Mouse (Mus musculus) layer of hippocampus, adult 18-20 months (tissue): ENCODE data around the gene Prrc2c. TPM values are rescaled to one million over a fixed set of nuclear protein-coding genes. Genes with fewer than 3 reads are reported as not detected.
A peak's percentile ranks its signal among the peaks of the same experiment; 100 is the strongest.
"Not testable (repeated sequence)": the region's sequence is repeated elsewhere in the genome, so short reads cannot be mapped to it uniquely, and the experiment has no call there.

Source experiments
- DNase-seq, 2 experiments: peaks; one replicate each; pipeline ENCODE4 v3.0.0; 2022; ENCODE audit warnings: low spot score in 2 of 2
- long read RNA-seq: library from polyadenylated mRNA; stranded (forward); transcript quantifications from one replicate; pipeline ENCODE4 v2.0.0, GENCODE M21; 2021
- total RNA-seq, 2 experiments: library from RNA; stranded (reverse); gene quantifications; 2 replicates each; pipeline ENCODE4 v1.2.3; 2021

Gene Prrc2c
- 100 to 1,000 TPM; 184 to 186 TPM for total RNA-seq
- long read RNA-seq, partial matches to known transcripts = 3 of 39 reads
- long read RNA-seq, other reads (novel, unspliced or antisense) = 35 of 39 reads

DNA sequence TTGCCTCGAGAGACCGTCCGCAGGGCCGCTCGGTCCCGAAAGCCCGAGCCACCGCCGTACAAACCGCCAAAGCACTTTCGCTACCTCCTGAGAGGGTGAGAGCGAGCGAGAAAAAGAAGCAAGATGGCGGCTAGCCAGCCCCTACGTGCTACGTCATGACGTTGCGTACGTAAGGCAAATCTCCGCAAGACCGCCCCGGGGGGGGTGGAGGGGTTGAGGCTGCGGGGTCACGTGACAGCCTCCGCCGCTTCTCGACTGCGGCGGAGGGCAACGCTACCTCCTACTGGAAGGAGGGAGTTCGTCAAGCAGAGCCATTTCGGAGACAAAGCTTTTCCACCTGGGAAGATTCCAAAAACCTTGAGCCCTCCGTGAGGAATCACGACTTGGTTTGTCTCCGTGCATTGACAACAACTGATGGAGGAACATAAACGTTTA lies at the start of gene Prrc2c:
Gene Prrc2c, minus strand, starts transcription at position 156 of the 435 bp plus-strand sequence.
- DNase-seq = peak; percentile 97 to 100

DNA sequence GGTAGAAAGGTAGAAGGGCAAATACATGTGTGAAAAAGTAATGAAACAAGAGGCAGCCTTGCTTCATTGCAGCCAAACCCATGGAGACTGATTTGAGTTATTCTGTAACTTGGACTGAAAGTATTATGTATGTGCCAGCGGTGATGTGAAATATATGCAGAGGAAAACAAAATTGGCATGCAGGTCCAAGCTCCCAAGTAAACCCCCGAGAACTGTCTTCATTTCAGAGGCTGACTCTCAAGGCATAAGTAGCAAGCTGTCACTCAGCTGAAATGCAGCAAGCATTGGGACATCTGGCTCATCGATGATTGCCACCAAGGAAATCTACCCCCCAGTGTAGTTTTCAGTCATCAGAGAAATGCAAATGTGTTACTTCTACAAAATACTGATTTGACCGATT lies 44.9 kb upstream of the Prrc2c start:
- peak in 1 of 2 experiments; percentile 3 for DNase-seq

DNA sequence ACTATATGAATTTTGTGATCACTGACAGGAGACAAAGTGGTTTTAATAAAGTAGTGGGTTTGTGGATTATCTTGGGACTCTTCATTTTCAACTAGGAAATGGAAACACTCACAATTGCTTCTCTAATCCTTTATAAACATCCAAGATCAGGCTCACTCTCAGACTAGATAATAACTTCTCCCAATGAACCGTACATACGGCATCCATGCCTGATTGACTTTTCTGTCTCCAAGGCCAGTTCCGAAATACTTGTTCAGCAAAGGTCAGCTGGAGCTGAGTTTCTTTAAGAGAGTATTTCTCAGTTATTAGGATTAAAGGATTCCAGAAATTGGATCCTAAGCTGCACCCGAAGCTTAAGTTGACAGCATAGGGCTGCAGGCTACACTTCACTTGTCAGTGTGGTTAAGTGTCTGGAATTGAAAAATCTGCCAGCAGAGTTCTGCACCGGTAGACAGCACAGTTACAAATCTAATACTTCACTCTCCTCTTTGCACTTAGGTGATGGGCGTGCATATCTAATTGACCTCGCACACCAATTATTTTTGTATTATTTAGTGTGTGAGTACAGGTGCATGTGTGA lies 43.4 kb upstream of the Prrc2c start:
- DNase-seq = no peak

GRCm38 (mm10) chr1:162781035-162781434 lies 40.7 kb upstream of the Prrc2c start:
- DNase-seq = not testable (repeated sequence)

DNA sequence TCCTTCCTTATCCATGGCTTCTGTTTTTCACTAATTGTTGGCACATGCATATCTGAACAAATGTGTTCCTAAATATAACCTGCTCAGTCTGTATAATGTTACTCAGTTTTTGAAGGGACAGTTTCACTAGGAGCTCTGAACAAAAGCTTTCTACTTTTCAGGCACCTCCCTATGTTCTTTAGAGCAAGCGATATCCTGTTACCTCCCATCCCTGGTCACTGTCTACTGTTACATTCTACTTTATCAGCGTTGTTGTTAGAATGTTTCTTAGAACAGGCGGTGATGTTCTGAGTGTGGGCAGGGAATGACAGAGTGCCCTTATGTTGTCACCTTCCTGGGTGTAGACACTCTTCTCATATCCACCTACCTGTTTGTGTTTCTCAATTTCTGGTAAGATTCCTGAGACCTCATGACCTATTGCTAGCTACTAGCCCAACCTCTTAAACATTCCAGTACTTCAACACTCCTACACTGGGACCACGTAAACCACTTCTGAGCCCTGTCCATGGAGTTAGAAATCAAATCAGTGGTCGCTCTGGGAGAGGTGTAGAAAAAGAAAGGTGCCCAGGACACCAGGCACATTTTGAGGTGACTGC lies 37.7 kb upstream of the Prrc2c start:
- DNase-seq = no peak

DNA sequence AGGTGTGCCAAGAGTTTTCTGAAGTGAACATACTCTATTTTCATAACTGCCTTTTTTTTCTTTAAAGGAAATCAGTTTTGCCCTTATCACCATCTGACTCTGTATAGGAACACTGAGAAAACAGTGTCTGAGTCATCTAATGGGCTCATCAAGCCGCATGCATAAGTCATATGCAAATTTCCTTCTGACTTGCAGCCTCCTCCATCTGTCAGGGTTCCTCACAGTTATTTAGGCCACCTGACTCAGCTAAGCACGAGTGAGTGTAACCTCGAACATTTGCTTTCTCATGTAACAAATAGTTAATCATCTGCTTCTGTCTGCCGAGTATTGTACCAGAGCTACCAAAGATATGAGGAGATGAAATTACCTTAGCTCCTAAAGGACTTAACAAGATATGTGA lies 33.3 kb upstream of the Prrc2c start:
- peak; percentile 9 to 40 for DNase-seq

GRCm38 (mm10) chr1:162771617-162772360 lies 31.4 kb upstream of the Prrc2c start:
- DNase-seq = no peak

- DNase-seq = no peak
Observed at GRCm38 (mm10) chr1:162752009-162752408, 11.7 kb upstream of the Prrc2c start.

- DNase-seq = peak in 1 of 2 experiments; percentile 20
Observed at GRCm38 (mm10) chr1:162749607-162750006, 9.3 kb upstream of the Prrc2c start.

DNA sequence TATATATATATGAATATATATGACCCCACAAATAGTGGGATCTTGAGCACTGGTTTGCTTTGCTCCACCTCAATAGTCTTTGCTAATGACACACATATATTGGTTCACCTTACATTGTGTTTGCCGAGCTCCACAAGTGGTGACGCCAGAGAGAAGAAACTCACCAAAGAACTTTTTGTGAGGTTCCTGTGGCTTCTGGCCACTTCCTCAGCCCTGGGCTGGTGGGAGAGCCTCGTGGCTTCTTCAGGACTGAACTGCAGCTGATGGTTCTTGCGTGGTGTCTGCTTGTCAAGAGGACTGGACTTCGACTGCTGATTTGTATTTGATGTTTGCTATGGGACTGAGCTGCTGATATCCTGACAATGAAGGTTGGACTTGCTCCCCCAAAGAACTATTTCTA lies 8.4 kb upstream of the Prrc2c start:
- DNase-seq = no peak

DNA sequence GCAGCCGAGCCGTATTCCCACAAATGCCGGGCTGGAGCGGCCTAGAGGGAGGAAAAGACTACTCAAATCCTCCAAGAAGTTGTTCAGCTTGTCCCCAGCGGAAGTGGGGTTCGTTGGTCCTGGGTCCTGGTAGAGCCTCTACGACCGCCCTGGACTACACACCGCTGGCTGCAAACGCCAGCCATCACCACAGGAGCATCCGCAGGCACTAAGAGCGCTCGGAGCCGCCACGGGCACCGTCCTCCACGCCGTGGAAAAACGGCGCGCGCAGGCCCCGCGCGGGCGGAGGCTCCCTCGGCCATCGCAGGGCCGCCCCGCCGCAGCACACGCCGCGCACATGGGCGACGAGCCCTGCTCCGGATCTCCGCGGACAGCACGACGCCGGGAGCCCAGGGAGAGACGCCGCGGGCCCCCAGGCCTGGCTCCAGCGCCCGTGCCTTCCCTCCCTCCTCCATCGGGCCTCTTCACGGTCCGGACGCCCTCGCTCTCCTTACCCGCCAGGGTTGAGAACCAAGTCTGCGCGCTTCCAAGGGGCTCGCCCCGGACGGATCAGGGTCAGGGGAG lies 443 bp downstream of the Prrc2c start:
- peak in 1 of 2 experiments; percentile 14 for DNase-seq

DNA sequence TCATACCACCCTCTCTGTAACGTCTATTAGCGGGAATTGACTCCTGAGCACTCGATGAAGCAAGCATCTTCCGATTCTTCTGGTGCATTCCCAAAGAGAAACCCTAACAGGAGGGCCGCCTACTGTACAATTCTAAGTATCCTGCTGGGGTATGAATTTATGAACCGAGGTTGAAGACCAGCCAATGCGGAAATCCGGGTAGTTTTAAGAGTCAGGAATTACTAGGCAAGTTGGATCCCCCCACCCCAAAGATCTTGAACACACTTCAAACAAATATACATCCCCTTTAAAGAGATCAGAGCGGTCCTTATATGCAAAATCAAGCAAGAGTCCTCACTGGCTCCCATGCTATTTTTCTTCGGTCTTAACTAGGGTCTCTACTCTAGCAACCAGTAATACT lies 950 bp downstream of the Prrc2c start:
- peak in 1 of 2 experiments; percentile 29 for DNase-seq

GRCm38 (mm10) chr1:162738472-162738871 lies 1.9 kb downstream of the Prrc2c start:
- no peak for DNase-seq

- DNase-seq = no peak
Observed at GRCm38 (mm10) chr1:162735084-162735483, 5.3 kb downstream of the Prrc2c start.

DNA sequence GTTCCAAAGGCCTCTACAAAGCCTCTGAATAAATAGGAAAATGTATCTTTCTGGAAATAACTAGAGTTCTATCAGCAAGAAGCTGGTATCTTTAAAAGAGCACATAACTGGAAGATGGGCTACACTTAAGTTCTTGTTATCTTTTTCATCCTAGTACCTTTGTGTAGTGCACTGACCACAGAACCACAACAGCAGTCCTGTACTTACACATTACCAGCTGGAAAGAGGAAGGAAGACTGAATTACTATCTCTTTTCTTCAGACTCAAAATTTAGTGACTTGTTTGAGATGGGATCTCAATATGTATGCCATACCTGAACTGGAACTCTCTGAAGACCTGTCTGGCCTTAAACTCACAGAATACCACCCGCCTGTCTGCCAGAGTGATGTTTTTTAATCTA lies 6.1 kb downstream of the Prrc2c start:
- DNase-seq = no peak

DNA sequence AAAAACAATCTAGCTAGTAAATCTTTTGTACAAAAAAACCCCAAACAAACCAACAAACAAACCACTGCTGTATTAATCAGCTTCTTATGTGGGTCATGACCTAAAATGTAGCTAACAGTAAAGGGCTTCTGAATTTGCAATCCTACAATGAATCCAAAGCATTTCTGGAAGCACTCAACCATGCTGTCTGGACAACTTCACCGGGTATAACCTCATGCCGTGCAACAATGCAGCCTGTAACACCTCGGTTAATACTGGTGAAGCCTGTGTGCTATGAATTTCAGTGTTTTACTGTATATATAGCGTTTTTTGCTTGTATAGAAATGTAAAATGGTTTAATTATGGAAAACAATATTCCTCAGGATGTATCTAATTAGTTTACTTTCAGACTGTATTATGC lies 8.3 kb downstream of the Prrc2c start:
- no peak for DNase-seq

- DNase-seq = no peak
Observed at GRCm38 (mm10) chr1:162729436-162729835, 10.9 kb downstream of the Prrc2c start.

- DNase-seq = no peak
Observed at GRCm38 (mm10) chr1:162727981-162728380, 12.4 kb downstream of the Prrc2c start.

DNA sequence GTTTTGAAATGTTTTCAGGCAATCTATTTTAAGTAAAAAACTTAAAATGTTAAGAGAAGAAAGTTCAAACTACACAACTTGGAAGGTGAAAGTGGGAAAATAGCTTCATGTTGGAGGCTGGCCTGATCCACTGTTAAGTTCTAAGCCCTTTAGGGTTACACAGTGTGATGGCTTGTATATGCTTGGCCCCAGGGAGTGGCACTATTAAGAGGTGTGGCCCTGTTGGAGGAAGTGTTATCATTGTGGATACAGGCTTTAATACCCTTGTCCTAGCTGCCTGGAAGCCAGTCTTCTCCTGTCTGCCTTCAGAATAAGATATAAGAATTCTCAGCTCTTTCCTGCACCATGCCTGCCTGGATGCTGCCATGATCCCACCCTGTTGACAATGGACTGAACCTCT lies 16.7 kb downstream of the Prrc2c start:
- no peak for DNase-seq

- no peak for DNase-seq
Observed at GRCm38 (mm10) chr1:162720645-162721044, 19.7 kb downstream of the Prrc2c start.

DNA sequence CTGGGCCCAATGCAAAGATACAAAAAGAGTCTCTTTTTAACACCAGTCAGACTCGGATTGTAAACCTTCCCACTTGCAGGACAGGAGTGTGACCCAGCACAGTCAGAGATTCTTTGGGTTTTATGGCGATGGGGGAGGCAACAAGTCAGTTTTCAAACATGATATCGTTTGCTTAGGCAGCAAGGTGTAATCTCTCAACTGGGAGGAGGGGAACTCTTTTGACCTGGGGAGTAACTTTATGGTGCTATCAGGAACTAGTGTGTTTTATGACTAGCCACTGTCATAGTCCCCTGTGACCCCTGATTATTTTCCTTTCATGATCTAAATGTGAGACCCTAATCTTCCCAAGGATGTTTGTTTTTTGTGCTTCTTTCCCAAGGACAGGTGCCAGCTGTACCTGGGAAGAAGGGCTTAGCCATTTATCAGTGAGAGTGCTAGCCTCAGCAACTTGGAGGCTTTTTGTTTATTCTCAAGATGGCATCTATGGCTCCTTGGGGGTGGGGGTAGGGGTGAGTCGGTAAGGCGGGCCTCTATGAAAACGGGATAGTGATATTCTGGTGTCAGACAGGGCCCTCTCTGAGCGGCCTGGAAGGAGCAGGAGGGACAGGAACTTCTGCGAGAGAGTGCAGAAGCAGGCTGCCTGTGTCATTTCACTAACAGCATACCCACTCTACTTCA lies 39.8 kb downstream of the Prrc2c start:
- DNase-seq = no peak
